Mouse (Mus musculus) testis, adult 2 months (tissue): ENCODE measurements around the gene Nfix. TPM values are rescaled to one million over a fixed set of nuclear protein-coding genes. Genes with fewer than 3 reads are reported as not detected.

ENCODE experiments used
- H3K27ac ChIP-seq: fragments of 200-500 bp; 2 replicates; pipeline ENCODE4 v1.5.1; 2012; ENCODE audit warnings: low read depth, low read length; ENCODE audit not compliant: control insufficient read depth, insufficient read depth
- H3K27me3 ChIP-seq: fragments of 200-500 bp; 2 replicates; pipeline ENCODE4 v1.6.1; 2012; ENCODE audit warnings: mild to moderate bottlenecking, low read length, moderate library complexity; ENCODE audit not compliant: control insufficient read depth, insufficient read depth
- H3K36me3 ChIP-seq: fragments of 200-500 bp; 2 replicates; pipeline ENCODE4 v1.6.1; 2012; ENCODE audit warnings: mild to moderate bottlenecking, low read length; ENCODE audit not compliant: control insufficient read depth, insufficient read depth
- H3K4me1 ChIP-seq: fragments of 200-500 bp; 2 replicates; pipeline ENCODE4 v1.6.1; 2012; ENCODE audit warnings: low read length; ENCODE audit not compliant: control insufficient read depth, insufficient read depth
- H3K4me3 ChIP-seq: fragments of 200-500 bp; 2 replicates; pipeline ENCODE4 v1.5.1; 2012; ENCODE audit warnings: low read depth, mild to moderate bottlenecking, low read length, moderate library complexity, mixed read lengths; ENCODE audit not compliant: control insufficient read depth
- CTCF ChIP-seq: fragments of 200-500 bp; IDR thresholded peaks from 2 replicates; pipeline ENCODE4 v1.5.1; 2012; ENCODE audit warnings: low read depth, mild to moderate bottlenecking, inconsistent platforms, low read length, moderate library complexity; ENCODE audit not compliant: control insufficient read depth, insufficient read depth, insufficient replicate concordance
- POLR2A ChIP-seq: fragments of 200-500 bp; IDR thresholded peaks from 2 replicates; pipeline ENCODE4 v1.6.1; 2012; ENCODE audit warnings: low read depth, mild to moderate bottlenecking, inconsistent platforms, low read length, moderate library complexity; ENCODE audit not compliant: control insufficient read depth
- polyA plus RNA-seq: library from polyadenylated mRNA; depleted of rRNA; stranded (reverse); fragments of >200 nt; gene quantifications from 2 replicates; pipeline ENCODE4 v1.2.3, GENCODE M21; 2012

Gene Nfix
- polyA plus RNA-seq, 1 experiment, result 5.0 TPM

- H3K4me3 ChIP-seq, result no peak overlapping the region
- H3K36me3 ChIP-seq, result no peaks in the 10 kb centered on the region
- peak overlapping the region; percentile 51 for H3K27ac ChIP-seq
- H3K4me1 ChIP-seq, result peaks cover 9% of the 10 kb centered on the region
- no peaks in the 10 kb centered on the region for H3K27me3 ChIP-seq
- TF ChIP-seq CTCF, result no peak
- no peak for TF ChIP-seq POLR2A
Observed at GRCm38 (mm10) chr8:84722530-84722849, 77.7 kb downstream of the Nfix start.

GRCm38 (mm10) chr8:84718959-84719690 lies 81.0 kb downstream of the Nfix start:
- TF ChIP-seq POLR2A (no peak), CTCF (no peak)
- Histone ChIP-seq H3K27me3 (no peaks in the 10 kb centered on the region), H3K4me1 (peaks cover 12% of the 10 kb centered on the region), H3K4me3 (no peak overlapping the region), H3K36me3 (no peaks in the 10 kb centered on the region), H3K27ac (no peak overlapping the region)

- Histone ChIP-seq H3K4me1 (peaks cover 9% of the 10 kb centered on the region), H3K27ac (no peak overlapping the region), H3K27me3 (no peaks in the 10 kb centered on the region)
Observed at GRCm38 (mm10) chr8:84718476-84718875, 81.7 kb downstream of the Nfix start.

GRCm38 (mm10) chr8:84716790-84717189 lies 83.4 kb downstream of the Nfix start:
- no peaks in the 10 kb centered on the region for H3K36me3 ChIP-seq
- no peak for TF ChIP-seq POLR2A
- TF ChIP-seq CTCF, result no peak
- no peak overlapping the region for H3K4me3 ChIP-seq
- no peaks in the 10 kb centered on the region for H3K27me3 ChIP-seq
- H3K27ac ChIP-seq, result no peak overlapping the region
- peaks cover 3% of the 10 kb centered on the region; the same call in 1 of the 2 replicates for H3K4me1 ChIP-seq

More at GRCm38 (mm10) chr8:84718476-84718875, 81.7 kb downstream of the Nfix start:
- Histone ChIP-seq H3K4me3 (no peak overlapping the region), H3K36me3 (no peaks in the 10 kb centered on the region)
- no peak for TF ChIP-seq CTCF
- TF ChIP-seq POLR2A, result no peak

- Histone ChIP-seq H3K27me3 (no peaks in the 10 kb centered on the region), H3K4me1 (peaks cover 3% of the 10 kb centered on the region; the same call in 1 of the 2 replicates), H3K36me3 (no peaks in the 10 kb centered on the region), H3K27ac (no peak overlapping the region), H3K4me3 (no peak overlapping the region)
- TF ChIP-seq POLR2A (no peak), CTCF (no peak)
Observed at GRCm38 (mm10) chr8:84715893-84716468, 84.2 kb downstream of the Nfix start.

GRCm38 (mm10) chr8:84714161-84714560 lies 86.0 kb downstream of the Nfix start:
- Histone ChIP-seq H3K4me1 (peaks cover 3% of the 10 kb centered on the region; the same call in 1 of the 2 replicates), H3K36me3 (no peaks in the 10 kb centered on the region), H3K4me3 (no peak overlapping the region), H3K27me3 (no peaks in the 10 kb centered on the region), H3K27ac (no peak overlapping the region)
- TF ChIP-seq CTCF (no peak), POLR2A (no peak)

GRCm38 (mm10) chr8:84713381-84713780 lies 86.8 kb downstream of the Nfix start:
- H3K36me3 ChIP-seq, result no peaks in the 10 kb centered on the region
- H3K4me3 ChIP-seq, result no peak overlapping the region
- H3K27ac ChIP-seq, result no peak overlapping the region; the same call in 1 of the 2 replicates
- no peaks in the 10 kb centered on the region for H3K27me3 ChIP-seq
- TF ChIP-seq POLR2A (no peak), CTCF (no peak)
- H3K4me1 ChIP-seq, result peaks cover 5% of the 10 kb centered on the region

- H3K27ac ChIP-seq, result peak overlapping the region; percentile 78
- no peak overlapping the region for H3K4me3 ChIP-seq
- H3K4me1 ChIP-seq, result peaks cover 11% of the 10 kb centered on the region
- TF ChIP-seq CTCF (no peak), POLR2A (no peak)
- H3K27me3 ChIP-seq, result no peaks in the 10 kb centered on the region
- H3K36me3 ChIP-seq, result no peaks in the 10 kb centered on the region
Observed at GRCm38 (mm10) chr8:84712759-84713120, 87.4 kb downstream of the Nfix start.
